Mouse (Mus musculus): ENCODE data around the gene Magi1.

The Magi1 gene

GRCm38 (mm10) chr6:94111833-94112232, 171.9 kb downstream of the Magi1 start:
- DNase-seq (ENCODE audit: low spot score): no peak

GRCm38 (mm10) chr6:94107401-94108107, 176.2 kb downstream of the Magi1 start:
- no peak for DNase-seq (ENCODE audit: low spot score)

GRCm38 (mm10) chr6:94103581-94103980, 180.1 kb downstream of the Magi1 start:
- no peak for DNase-seq (ENCODE audit: low spot score)

GRCm38 (mm10) chr6:94101256-94101655, 182.5 kb downstream of the Magi1 start:
- no peak for DNase-seq (ENCODE audit: low spot score)

- no peak for DNase-seq (ENCODE audit: low spot score)
These were observed 188.6 kb downstream of the Magi1 start for GRCm38 (mm10) chr6:94094924-94095685.

- DNase-seq (ENCODE audit: low spot score): no peak
These were observed 190.6 kb downstream of the Magi1 start for GRCm38 (mm10) chr6:94092969-94093597.

GRCm38 (mm10) chr6:94092500-94092899, 191.2 kb downstream of the Magi1 start:
- DNase-seq (ENCODE audit: low spot score): no peak

- no peak for DNase-seq (ENCODE audit: low spot score)
These were observed 196.9 kb downstream of the Magi1 start for GRCm38 (mm10) chr6:94086855-94087254.

GRCm38 (mm10) chr6:94084752-94085151, 199.0 kb downstream of the Magi1 start:
- DNase-seq (ENCODE audit: low spot score): no peak

- DNase-seq (ENCODE audit: low spot score): no peak
These were observed 200.3 kb downstream of the Magi1 start for GRCm38 (mm10) chr6:94083459-94083858.

- DNase-seq (ENCODE audit: low spot score): peak; percentile 78
These were observed 202.7 kb downstream of the Magi1 start for GRCm38 (mm10) chr6:94080933-94081545.

GRCm38 (mm10) chr6:94078934-94079333, 204.8 kb downstream of the Magi1 start:
- no peak for DNase-seq (ENCODE audit: low spot score)

- no peak for DNase-seq (ENCODE audit: low spot score)
These were observed 206.7 kb downstream of the Magi1 start for GRCm38 (mm10) chr6:94077013-94077412.

GRCm38 (mm10) chr6:94075990-94076389, 207.7 kb downstream of the Magi1 start:
- no peak for DNase-seq (ENCODE audit: low spot score)

GRCm38 (mm10) chr6:94075228-94075627, 208.5 kb downstream of the Magi1 start:
- no peak for DNase-seq (ENCODE audit: low spot score)

GRCm38 (mm10) chr6:94071676-94072075, 212.0 kb downstream of the Magi1 start:
- DNase-seq (ENCODE audit: low spot score): no peak

GRCm38 (mm10) chr6:94070702-94071101, 213.0 kb downstream of the Magi1 start:
- peak; percentile 24 for DNase-seq (ENCODE audit: low spot score)

GRCm38 (mm10) chr6:94069421-94069820, 214.3 kb downstream of the Magi1 start:
- no peak for DNase-seq (ENCODE audit: low spot score)

- no peak for DNase-seq (ENCODE audit: low spot score)
These were observed 215.8 kb downstream of the Magi1 start for GRCm38 (mm10) chr6:94067741-94068450.

GRCm38 (mm10) chr6:94064832-94065231, 218.9 kb downstream of the Magi1 start:
- DNase-seq (ENCODE audit: low spot score): no peak

- DNase-seq (ENCODE audit: low spot score): no peak
These were observed 220.2 kb downstream of the Magi1 start for GRCm38 (mm10) chr6:94063542-94063941.

GRCm38 (mm10) chr6:94061424-94061980, 222.2 kb downstream of the Magi1 start:
- no peak for DNase-seq (ENCODE audit: low spot score)
